Mouse (Mus musculus) lung, embryonic 14.5 days (tissue): ENCODE results near the gene Galntl5. TPM values are rescaled to one million over a fixed set of nuclear protein-coding genes. Genes with fewer than 3 reads are reported as not detected.
"Not testable (repeated sequence)": the region's sequence is repeated elsewhere in the genome, so short reads cannot be mapped to it uniquely, and the experiment has no call there.

Experiments used
- ATAC-seq: fragments of 200-750 bp; cut with Nextera tagmentation; 2 replicates; pipeline ENCODE4 v1.8.0; 2017; ENCODE audit warnings: mild to moderate bottlenecking, moderate TSS enrichment, moderate library complexity; ENCODE audit not compliant: insufficient read depth
- DNase-seq: peaks from one replicate; pipeline ENCODE4 v3.0.0-alpha.2; 2015
- H3K27ac ChIP-seq: fragments of 300-500 bp; sonication (generic); 2 replicates; pipeline ENCODE4 v1.5.1; 2014; ENCODE audit warnings: low read depth, mild to moderate bottlenecking, moderate library complexity
- H3K27me3 ChIP-seq: fragments of 300-500 bp; sonication (generic); 2 replicates; pipeline ENCODE4 v1.6.1; 2014; ENCODE audit warnings: low read length, control low read depth; ENCODE audit not compliant: insufficient read depth
- H3K36me3 ChIP-seq: fragments of 300-500 bp; sonication (generic); 2 replicates; pipeline ENCODE4 v1.6.1; 2014; ENCODE audit warnings: control low read depth; ENCODE audit not compliant: insufficient read depth
- H3K4me1 ChIP-seq: fragments of 300-500 bp; sonication (generic); 2 replicates; pipeline ENCODE4 v1.6.1; 2014; ENCODE audit warnings: antibody characterized with exemption, control low read depth; ENCODE audit not compliant: insufficient read depth
- H3K4me2 ChIP-seq: fragments of 300-500 bp; sonication (generic); 2 replicates; pipeline ENCODE4 v1.6.1; 2014; ENCODE audit warnings: mild to moderate bottlenecking
- H3K4me3 ChIP-seq: fragments of 300-500 bp; sonication (generic); 2 replicates; pipeline ENCODE4 v1.5.1; 2014; ENCODE audit warnings: low read depth, low read length
- H3K9ac ChIP-seq: fragments of 300-500 bp; sonication (generic); 2 replicates; pipeline ENCODE4 v1.6.1; 2014
- H3K9me3 ChIP-seq: fragments of 300-500 bp; sonication (generic); 2 replicates; pipeline ENCODE4 v1.6.1; 2016; ENCODE audit warnings: low read depth, low read length, control low read depth
- CTCF ChIP-seq: IDR thresholded peaks from 2 replicates; pipeline ENCODE4 v1.5.1; 2016; ENCODE audit warnings: antibody characterized with exemption, low read depth
- WGBS: fragments of 180-500 bp; shearing (Covaris S2); extraction: QIAGEN DNeasy Blood & Tissue Kit; methylation state at CpG from one replicate; pipeline ENCODE4 v1.1.7; 2014; 5-methylcytosine and 5-hydroxymethylcytosine counted together
- polyA plus RNA-seq: library from polyadenylated mRNA; unstranded; fragments of >200 nt; fragmentation: Nextera tagmentation; extraction: Ambion mirVana; gene quantifications from 2 replicates; pipeline ENCODE4 v1.2.1, GENCODE M21; 2014

The Galntl5 gene
- polyA plus RNA-seq, 1 experiment from 2014 or later, result not detected

GRCm38 (mm10) chr5:25215006-25215405 is 33.7 kb downstream of the Galntl5 start:
- TF ChIP-seq CTCF, result no peak

GRCm38 (mm10) chr5:25221604-25222003 is 40.3 kb downstream of the Galntl5 start, which contains the start of gene Galnt11:
Gene Galnt11 (plus strand): TSS chr5:25221904.
- WGBS, result 84% methylated on average over 3 of the region's 3 CpGs
- no peak for ATAC-seq
- peak within 1 kb of the TSS; percentile 85 for H3K9ac ChIP-seq

More at GRCm38 (mm10) chr5:25215006-25215405, 33.7 kb downstream of the Galntl5 start:
- H3K27ac ChIP-seq, result no peak overlapping the region
- WGBS, result 69% methylated on average over 6 of the region's 6 CpGs
- H3K4me3 ChIP-seq, result no peak overlapping the region
- no peaks in the 10 kb centered on the region for H3K9me3 ChIP-seq
- DNase-seq (no peak), ATAC-seq (no peak)
- no peaks in the 10 kb centered on the region for H3K4me1 ChIP-seq
- no peak overlapping the region for H3K9ac ChIP-seq
- H3K36me3 ChIP-seq, result no peaks in the 10 kb centered on the region
- H3K27me3 ChIP-seq, result no peaks in the 10 kb centered on the region
- no peak overlapping the region for H3K4me2 ChIP-seq

GRCm38 (mm10) chr5:25222752-25223702 is 41.8 kb downstream of the Galntl5 start, which contains the start of gene E130116L18Rik:
Gene E130116L18Rik (minus strand): TSS chr5:25223153.
- Histone ChIP-seq H3K4me1 (0 out of 2 replicates have a peak, but pooled peaks cover 3% of the 10 kb centered on the region), H3K9me3 (no peaks in the 10 kb centered on the region), H3K36me3 (no peaks in the 10 kb centered on the region), H3K27ac (peak within 1 kb of the TSS; percentile 87), H3K4me3 (peak within 1 kb of the TSS; percentile 63), H3K4me2 (peak within 1 kb of the TSS; percentile 74), H3K27me3 (no peaks in the 10 kb centered on the region), H3K9ac (peak within 1 kb of the TSS; percentile 85)
- 2% methylated on average over 72 of the region's 72 CpGs for WGBS
- no peak for TF ChIP-seq CTCF
- DNase-seq (peak; percentile 93), ATAC-seq (peak; percentile 98)

More at GRCm38 (mm10) chr5:25221604-25222003, 40.3 kb downstream of the Galntl5 start, which contains the start of gene Galnt11:
- H3K4me1 ChIP-seq, result 0 out of 2 replicates have a peak, but pooled peaks cover 3% of the 10 kb centered on the region
- no peak for TF ChIP-seq CTCF
- H3K27ac ChIP-seq, result peak within 1 kb of the TSS; percentile 87
- no peaks in the 10 kb centered on the region for H3K36me3 ChIP-seq
- no peaks in the 10 kb centered on the region for H3K9me3 ChIP-seq
- DNase-seq, result no peak
- peak within 1 kb of the TSS; percentile 74 for H3K4me2 ChIP-seq
- H3K4me3 ChIP-seq, result peak within 1 kb of the TSS; percentile 63
- H3K27me3 ChIP-seq, result no peaks in the 10 kb centered on the region

DNA sequence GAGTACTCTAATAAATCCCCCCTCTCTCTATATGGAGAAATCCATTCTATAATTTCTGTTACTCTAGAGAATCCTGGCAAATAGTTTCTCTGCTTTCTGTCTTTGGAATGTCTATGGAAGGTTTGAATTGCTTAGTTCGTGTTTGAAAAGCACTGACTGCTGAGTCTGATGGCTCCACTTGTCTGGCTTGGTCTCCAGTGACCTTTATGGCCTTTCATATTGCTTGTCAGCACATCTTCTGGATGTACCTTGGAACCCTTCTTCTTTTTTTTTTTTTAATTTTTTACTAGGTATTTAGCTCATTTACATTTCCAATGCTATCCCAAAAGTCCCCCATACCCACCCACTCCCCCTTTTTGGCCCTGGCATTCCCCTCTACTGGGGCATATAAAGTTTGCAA is 43.1 kb downstream of the Galntl5 start:
- not testable (repeated sequence) for H3K27me3 ChIP-seq, DNase-seq, H3K4me1 ChIP-seq, H3K9me3 ChIP-seq, H3K9ac ChIP-seq, ATAC-seq, H3K4me3 ChIP-seq, H3K27ac ChIP-seq, H3K36me3 ChIP-seq
- H3K4me2 ChIP-seq, result peak overlapping the region; percentile 74; the same call in 1 of the 2 replicates
- WGBS, result 81% methylated on average over 1 of the region's 1 CpGs

- DNase-seq (no peak), ATAC-seq (no peak)
- WGBS, result 84% methylated on average over 6 of the region's 6 CpGs
- H3K4me2 ChIP-seq, result no peak overlapping the region
- H3K9ac ChIP-seq, result no peak overlapping the region
- H3K36me3 ChIP-seq, result no peaks in the 10 kb centered on the region
- H3K27me3 ChIP-seq, result no peaks in the 10 kb centered on the region
- no peak for TF ChIP-seq CTCF
- H3K4me3 ChIP-seq, result no peak overlapping the region
- H3K4me1 ChIP-seq, result no peaks in the 10 kb centered on the region
- H3K27ac ChIP-seq, result no peak overlapping the region
- H3K9me3 ChIP-seq, result no peaks in the 10 kb centered on the region
Measured at GRCm38 (mm10) chr5:25243101-25243500, 61.8 kb downstream of the Galntl5 start.

DNA sequence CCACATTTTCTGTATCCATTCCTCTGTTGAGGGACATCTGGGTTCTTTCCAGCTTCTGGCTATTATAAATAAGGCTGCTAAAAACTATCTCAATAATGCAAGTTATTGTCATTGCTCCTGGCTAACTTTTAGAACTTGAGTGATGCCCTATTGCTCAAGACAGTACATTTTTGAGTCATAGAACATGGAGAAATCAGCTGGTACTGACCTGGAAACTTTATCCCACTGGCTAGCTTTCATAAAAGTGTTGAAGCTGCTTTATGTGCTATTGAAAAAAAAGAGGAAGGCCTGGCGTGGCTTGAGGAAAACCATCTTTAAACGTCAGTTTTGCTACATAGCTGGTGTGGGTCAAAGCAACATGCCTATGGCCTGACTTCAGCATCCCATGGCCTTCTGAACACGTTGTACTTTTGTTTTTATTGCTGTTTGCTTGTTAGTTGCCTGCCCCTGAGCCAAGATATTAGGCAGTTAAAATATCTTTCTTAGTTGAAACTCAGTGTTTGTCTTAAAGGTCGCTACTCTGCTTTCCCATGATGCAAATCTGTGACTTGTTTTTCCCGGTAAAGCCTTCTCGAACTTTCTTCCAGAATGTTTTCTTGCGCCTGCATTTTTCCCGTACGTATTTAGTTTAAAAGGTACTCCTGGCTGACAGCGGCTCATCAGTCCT is 64.7 kb downstream of the Galntl5 start:
- no peaks in the 10 kb centered on the region for H3K27me3 ChIP-seq
- no peak overlapping the region for H3K4me3 ChIP-seq
- no peak overlapping the region for H3K9ac ChIP-seq
- ATAC-seq (no peak), DNase-seq (no peak)
- no peak for TF ChIP-seq CTCF
- H3K27ac ChIP-seq, result no peak overlapping the region
- H3K4me1 ChIP-seq, result no peaks in the 10 kb centered on the region
- 81% methylated on average over 10 of the region's 10 CpGs for WGBS
- H3K9me3 ChIP-seq, result no peaks in the 10 kb centered on the region
- H3K36me3 ChIP-seq, result peaks cover 13% of the 10 kb centered on the region
- no peak overlapping the region for H3K4me2 ChIP-seq

- TF ChIP-seq CTCF, result no peak
- Histone ChIP-seq H3K27me3 (no peaks in the 10 kb centered on the region), H3K9me3 (no peaks in the 10 kb centered on the region), H3K4me3 (no peak overlapping the region), H3K27ac (no peak overlapping the region), H3K4me1 (no peaks in the 10 kb centered on the region), H3K9ac (no peak overlapping the region), H3K36me3 (peaks cover 16% of the 10 kb centered on the region), H3K4me2 (no peak overlapping the region)
- ATAC-seq, result no peak
- 73% methylated on average over 1 of the region's 1 CpGs for whole genome bisulfite sequencing
- no peak for DNase-seq
Measured at GRCm38 (mm10) chr5:25246473-25246865, 65.2 kb downstream of the Galntl5 start.
